Mouse (Mus musculus) brain, embryonic 14.5 days (tissue): ENCODE data around the gene Lrrc10b.

Experiments
- CTCF ChIP-seq: fragments of 200-500 bp; IDR thresholded peaks from 2 replicates; pipeline ENCODE4 v1.5.1; 2012; ENCODE audit warnings: inconsistent platforms, mild to moderate bottlenecking, moderate library complexity, borderline replicate concordance; ENCODE audit not compliant: insufficient read depth, insufficient read length; ENCODE audit errors: extremely low read depth
- POLR2A ChIP-seq: fragments of 200-500 bp; IDR thresholded peaks from 2 replicates; pipeline ENCODE4 v1.6.1; 2012; ENCODE audit warnings: mild to moderate bottlenecking, inconsistent platforms, borderline replicate concordance; ENCODE audit not compliant: poor library complexity, insufficient read depth, insufficient read length, severe bottlenecking; ENCODE audit errors: extremely low read depth

DNA sequence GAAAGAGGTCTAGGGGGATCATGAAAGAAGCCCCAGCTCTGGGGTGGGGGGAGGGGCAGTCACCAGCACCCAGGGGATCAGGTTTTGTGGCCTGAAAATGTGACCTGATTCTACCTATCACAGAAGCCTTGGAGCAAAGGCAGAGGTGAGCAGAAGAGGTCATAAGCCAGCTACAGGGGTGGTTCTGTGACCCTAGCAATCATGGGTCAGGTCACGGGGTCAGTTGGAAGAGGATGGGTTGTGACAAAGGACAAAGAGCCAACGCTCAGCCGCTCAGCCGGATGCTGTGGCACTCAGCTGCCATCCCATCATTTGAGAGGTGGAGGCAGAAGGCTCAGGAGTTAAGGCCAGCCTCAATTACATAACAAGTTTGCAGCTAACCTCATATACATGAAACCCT lies 7.2 kb upstream of the Lrrc10b start:
- TF ChIP-seq CTCF (no peak), POLR2A (no peak)
